22 mouse cellular contexts compared by ENCODE assay signal in the genomic region with DNA sequence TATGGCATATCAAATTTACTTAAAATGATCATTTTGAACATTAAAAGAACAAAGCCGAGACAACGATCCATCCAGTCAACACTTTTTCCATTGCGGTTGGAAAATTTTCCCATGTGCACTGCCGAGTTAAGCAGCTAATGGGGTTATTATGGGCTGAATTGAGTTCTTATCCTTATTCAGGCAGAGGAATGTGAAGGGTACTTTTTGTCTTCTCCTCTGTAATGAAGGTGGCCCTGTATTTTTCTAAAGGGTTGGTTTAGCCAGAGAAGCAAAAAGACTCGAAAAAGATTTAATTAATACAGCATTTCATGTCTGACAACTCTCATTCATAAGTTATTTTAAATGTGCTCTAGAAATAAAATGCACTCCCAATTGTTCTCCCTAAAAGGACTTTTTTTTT.
DNase-seq lines count a peak whose midpoint lies in the region; ATAC-seq lines count a peak whose summit lies in the region.
"Had no signal": no experiment of that assay in that cellular context is flagged by ENCODE, and none has a peak within 500 bp of the region (broad histone marks: within the 10 kb centered on the region; RNA-seq: fewer than 3 reads in every experiment).

No protein-coding gene starts in this region.

- no peaks in the 10 kb centered on the region for H3K9me3 ChIP-seq in midbrain, embryonic 14.5 days (ENCODE audit: control insufficient read depth, low read length)
- H3K9me3 ChIP-seq in midbrain, embryonic 16.5 days (replicated peaks; ENCODE audit: control insufficient read depth, low read length, poor library complexity, severe bottlenecking): no peaks in the 10 kb centered on the region
- H3K9me3 ChIP-seq in forebrain, embryonic 16.5 days (ENCODE audit: control insufficient read depth, low read length): no peaks in the 10 kb centered on the region
- H3K9me3 ChIP-seq: embryonic facial prominence, embryonic 13.5 days; G1E; heart, embryonic 12.5 days; hindbrain, embryonic 10.5 days; intestine, embryonic 15.5 days had no signal

- H3K4me2 ChIP-seq in midbrain, embryonic 14.5 days (ENCODE audit: low read length): no peak overlapping the region
- no peak overlapping the region for H3K4me2 ChIP-seq in midbrain, embryonic 16.5 days (ENCODE audit: low read length)
- H3K4me2 ChIP-seq in forebrain, embryonic 16.5 days (ENCODE audit: low read length): no peak overlapping the region
- H3K4me2 ChIP-seq: embryonic facial prominence, embryonic 13.5 days; heart, embryonic 12.5 days; hindbrain, embryonic 14.5 days; intestine, embryonic 15.5 days had no signal

- H3K27ac ChIP-seq in midbrain, embryonic 14.5 days (replicated peaks; ENCODE audit: low read depth, low read length): no peak overlapping the region
- no peak overlapping the region for H3K27ac ChIP-seq in midbrain, embryonic 16.5 days (ENCODE audit: low read length)
- no peak overlapping the region for H3K27ac ChIP-seq in forebrain, embryonic 16.5 days (ENCODE audit: low read length)
- H3K27ac ChIP-seq: embryonic facial prominence, embryonic 13.5 days; hindbrain, embryonic 10.5 days; hindbrain, embryonic 14.5 days; intestine, embryonic 15.5 days had no signal

- 26% methylated on average over 5 of the region's 5 CpGs for WGBS in midbrain, embryonic 14.5 days
- WGBS in midbrain, embryonic 16.5 days: 21% methylated on average over 5 of the region's 5 CpGs
- whole genome bisulfite sequencing in forebrain, embryonic 16.5 days: 9% methylated on average over 5 of the region's 5 CpGs

- no peak overlapping the region for H3K9ac ChIP-seq in midbrain, embryonic 14.5 days (replicated peaks; ENCODE audit: low read length)
- no peak overlapping the region for H3K9ac ChIP-seq in midbrain, embryonic 16.5 days (ENCODE audit: low read depth, low read length)
- H3K9ac ChIP-seq in forebrain, embryonic 16.5 days (replicated peaks; ENCODE audit: low read depth, low read length): no peak overlapping the region
- H3K9ac ChIP-seq: embryonic facial prominence, embryonic 13.5 days; heart, embryonic 12.5 days; hindbrain, embryonic 14.5 days; intestine, embryonic 15.5 days had no signal

- no peak overlapping the region for H3K4me3 ChIP-seq in midbrain, embryonic 14.5 days (replicated peaks; ENCODE audit: low read depth, low read length)
- H3K4me3 ChIP-seq in midbrain, embryonic 16.5 days (ENCODE audit: low read depth, low read length): no peak overlapping the region
- H3K4me3 ChIP-seq in forebrain, embryonic 16.5 days (replicated peaks; ENCODE audit: low read length): no peak overlapping the region
- H3K4me3 ChIP-seq: embryonic facial prominence, embryonic 13.5 days; heart, embryonic 12.5 days; hindbrain, embryonic 10.5 days; intestine, embryonic 15.5 days had no signal

- no peaks in the 10 kb centered on the region for H3K4me1 ChIP-seq in midbrain, embryonic 14.5 days (ENCODE audit: control insufficient read depth, insufficient read depth, low read length)
- H3K4me1 ChIP-seq in midbrain, embryonic 16.5 days (ENCODE audit: control insufficient read depth, insufficient read depth, low read length): peaks cover 3% of the 10 kb centered on the region; the same call in 1 of the 2 replicates
- 0 out of 2 replicates have a peak, but pooled peaks cover 2% of the 10 kb centered on the region for H3K4me1 ChIP-seq in forebrain, embryonic 16.5 days (replicated peaks; ENCODE audit: control insufficient read depth, insufficient read depth, low read length)
- H3K4me1 ChIP-seq: embryonic facial prominence, embryonic 13.5 days; heart, embryonic 12.5 days; hindbrain, embryonic 10.5 days; intestine, embryonic 15.5 days had no signal

- no peaks in the 10 kb centered on the region for H3K36me3 ChIP-seq in midbrain, embryonic 14.5 days (ENCODE audit: control insufficient read depth, insufficient read depth, low read length)
- H3K36me3 ChIP-seq in midbrain, embryonic 16.5 days (ENCODE audit: control insufficient read depth, insufficient read depth, low read length): no peaks in the 10 kb centered on the region
- no peaks in the 10 kb centered on the region for H3K36me3 ChIP-seq in forebrain, embryonic 16.5 days (ENCODE audit: control insufficient read depth, insufficient read depth)
- H3K36me3 ChIP-seq: embryonic facial prominence, embryonic 13.5 days; G1E; heart, embryonic 12.5 days; hindbrain, embryonic 10.5 days; intestine, embryonic 15.5 days had no signal

- DNase-seq in embryo, embryonic 10.5 days (ENCODE audit: low spot score): peak; percentile 10
- no peak for DNase-seq in embryo, embryonic 9.5 days (ENCODE audit: extremely low spot score)
- DNase-seq in midbrain, embryonic 14.5 days: peak; percentile 27
- DNase-seq in right cerebral cortex, postnatal 14 days: no peak
- DNase-seq in MN1 (ENCODE audit: low spot score): no peak
- DNase-seq: adrenal gland, postnatal 14 days; B cell, adult 2 months; cerebellum, adult 2 months; cerebellum, postnatal 10 days; gastrocnemius, postnatal 10 days; kidney, adult 18-20 months had no signal

- no peak for ATAC-seq in midbrain, embryonic 14.5 days (ENCODE audit: low FRiP score, low TSS enrichment)
- no peak for ATAC-seq in midbrain, embryonic 16.5 days
- peak; percentile 57 for ATAC-seq in forebrain, embryonic 16.5 days
- ATAC-seq: activated CD4-positive, CD25-positive, alpha-beta regulatory T cell, adult 4 months; CD4-positive, CD25-positive, alpha-beta regulatory T cell, adult 4 months; intestine, embryonic 15.5 days; Patski had no signal

- no peaks in the 10 kb centered on the region for H3K27me3 ChIP-seq in midbrain, embryonic 14.5 days (ENCODE audit: control insufficient read depth, insufficient read depth, low read length)
- no peaks in the 10 kb centered on the region for H3K27me3 ChIP-seq in midbrain, embryonic 16.5 days (ENCODE audit: control insufficient read depth, insufficient read depth, low read depth, low read length)
- no peaks in the 10 kb centered on the region for H3K27me3 ChIP-seq in forebrain, embryonic 16.5 days (replicated peaks; ENCODE audit: control insufficient read depth, insufficient read depth, low read length)
- H3K27me3 ChIP-seq: embryonic facial prominence, embryonic 13.5 days; heart, embryonic 12.5 days; intestine, embryonic 15.5 days had no signal

Comparison
In these comparisons a context has a peak if more than half of its experiments do, and no peak if none do; other contexts are left out.
1. DNase-seq: peak in embryo, embryonic 10.5 days (single experiment) and midbrain, embryonic 14.5 days (single experiment); none in embryo, embryonic 9.5 days (single experiment), right cerebral cortex, postnatal 14 days (single experiment) and MN1 (single experiment).